Mouse (Mus musculus) left cerebral cortex, postnatal 36 days (tissue): ENCODE measurements at regions not wholly inside any gene's neighbourhood (a gene's known extent, or its start where the extent isn't known, plus 50 kb on each side); places are given as distances from the start of the nearest gene placed in this dataset.

ENCODE experiments used
- DNase-seq, 2 experiments: peaks; one replicate each; pipeline ENCODE4 v3.0.0; 2021 to 2022; ENCODE audit warnings: low spot score in 2 of 2, mixed read lengths in 1 of 2
- intact Hi-C: fragments of 180-260 bp; cut with DNase I; formaldehyde crosslinking; loops from one replicate; pipeline ENCODE4 v1.15.1; 2025

- intact Hi-C loops = no loop called here
- DNase-seq = no peak
These were observed 153.2 kb upstream of the Fndc3a start for GRCm38 (mm10) chr14:72862806-72863526.

DNA sequence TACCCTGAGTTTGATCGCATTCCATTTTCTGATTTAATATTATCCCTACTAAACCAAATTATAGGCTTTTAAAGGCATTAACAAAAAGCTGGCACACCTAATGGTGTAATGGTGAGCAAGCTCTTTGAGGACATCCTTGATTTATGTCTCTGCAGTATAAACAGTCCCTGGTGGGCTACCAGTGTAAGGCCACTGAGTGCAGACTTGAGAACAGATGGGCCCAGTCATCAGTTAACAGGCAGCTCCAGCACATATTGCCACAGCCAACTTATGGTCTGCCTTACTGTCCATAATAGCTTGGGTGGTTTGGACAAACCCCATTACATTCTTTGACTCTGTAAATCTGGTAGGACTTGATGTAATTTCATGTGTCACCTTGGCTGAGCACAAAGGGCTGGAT, 144.4 kb upstream of the Fndc3a start:
- DNase-seq = no peak
- intact Hi-C loops = no loop called here

DNA sequence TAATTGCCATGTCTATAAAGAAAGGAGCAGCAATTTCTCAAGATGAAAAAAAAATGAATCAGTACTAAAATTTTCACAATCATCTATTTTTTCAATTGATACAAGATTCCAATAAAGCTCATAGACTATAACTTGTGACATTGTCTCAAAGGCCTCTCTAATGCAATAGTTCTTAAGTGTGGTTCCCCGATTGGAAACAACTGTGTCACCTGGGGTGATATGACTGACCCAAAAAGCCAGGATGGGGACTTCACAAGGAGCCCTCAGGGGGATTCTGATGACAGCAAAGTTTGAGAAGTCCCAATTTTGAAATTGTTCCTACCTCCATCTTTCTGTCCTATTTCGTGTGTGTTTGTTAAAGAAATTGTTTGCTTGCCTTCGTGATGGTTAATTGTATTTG, 143.3 kb upstream of the Fndc3a start:
- no peak for DNase-seq
- intact Hi-C loops = no loop called here

DNA sequence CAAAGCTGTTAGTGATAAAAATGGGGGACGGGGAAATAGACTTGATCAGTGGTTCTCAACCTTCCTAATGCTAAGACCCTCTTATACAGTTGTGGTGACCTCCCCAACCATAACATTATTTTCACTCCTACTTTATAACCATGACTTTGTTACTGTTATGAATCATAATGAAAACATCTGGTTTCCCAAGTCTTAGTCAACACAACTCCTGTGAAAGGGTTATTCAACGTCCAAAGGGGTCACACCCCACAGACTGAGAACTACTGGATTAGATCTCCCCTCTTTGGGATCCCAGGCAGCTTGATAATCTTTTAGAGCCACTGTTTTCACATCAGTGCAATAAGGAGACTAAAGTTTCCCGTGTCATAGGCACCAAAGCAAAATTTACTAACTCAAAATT, 141.1 kb upstream of the Fndc3a start:
- intact Hi-C loops = no loop called here
- no peak for DNase-seq

- intact Hi-C loops = no loop called here
- DNase-seq = no peak
These were observed 138.6 kb upstream of the Fndc3a start for GRCm38 (mm10) chr14:72848271-72848955.

DNA sequence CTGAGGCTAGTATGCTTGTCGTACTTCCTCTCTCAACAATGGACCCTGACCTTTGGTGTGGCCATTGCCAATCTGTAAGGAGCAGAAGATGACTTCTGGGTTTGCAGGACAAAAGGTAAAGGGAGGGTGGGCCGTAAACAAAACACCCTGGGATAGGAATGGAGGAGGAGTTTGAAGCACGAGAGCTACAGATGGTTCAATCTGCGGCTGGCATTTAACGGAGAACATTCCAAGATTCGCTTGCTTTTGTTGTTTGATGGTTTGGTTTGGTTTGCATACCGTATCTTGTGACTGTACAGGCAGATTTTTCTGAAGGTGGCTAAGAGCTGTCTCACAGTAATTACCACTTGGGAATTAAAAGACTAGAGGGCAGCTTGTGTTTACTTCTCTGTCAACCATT, 137.7 kb upstream of the Fndc3a start:
- intact Hi-C loops = no loop called here
- no peak for DNase-seq

- intact Hi-C loops = no loop called here
- DNase-seq = no peak
These were observed 136.0 kb upstream of the Fndc3a start for GRCm38 (mm10) chr14:72845621-72846440.

- intact Hi-C loops = no loop called here
- DNase-seq = no peak
These were observed 135.1 kb upstream of the Fndc3a start for GRCm38 (mm10) chr14:72844753-72845369.

DNA sequence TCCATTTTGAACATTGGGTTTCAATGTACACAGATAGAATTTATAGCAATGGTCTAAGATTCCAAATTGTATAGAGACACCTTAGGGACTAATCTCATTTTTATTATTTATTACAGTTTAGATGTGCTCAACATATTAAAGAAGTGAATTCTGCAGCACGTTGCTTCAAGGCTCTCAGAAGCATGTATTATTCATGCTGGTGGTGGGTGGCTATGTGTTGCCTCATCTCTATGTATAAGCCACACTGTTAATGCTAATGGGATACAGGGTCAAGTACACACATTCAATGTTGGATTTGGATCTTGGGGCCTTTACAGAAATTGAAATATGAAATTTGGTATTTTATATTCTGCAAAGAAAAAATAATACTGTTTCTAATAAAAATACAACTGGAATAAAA, 131.9 kb upstream of the Fndc3a start:
- DNase-seq = no peak
- intact Hi-C loops = no loop called here

GRCm38 (mm10) chr14:72835158-72835557, 125.4 kb upstream of the Fndc3a start:
- intact Hi-C loops = no loop called here
- no peak for DNase-seq

DNA sequence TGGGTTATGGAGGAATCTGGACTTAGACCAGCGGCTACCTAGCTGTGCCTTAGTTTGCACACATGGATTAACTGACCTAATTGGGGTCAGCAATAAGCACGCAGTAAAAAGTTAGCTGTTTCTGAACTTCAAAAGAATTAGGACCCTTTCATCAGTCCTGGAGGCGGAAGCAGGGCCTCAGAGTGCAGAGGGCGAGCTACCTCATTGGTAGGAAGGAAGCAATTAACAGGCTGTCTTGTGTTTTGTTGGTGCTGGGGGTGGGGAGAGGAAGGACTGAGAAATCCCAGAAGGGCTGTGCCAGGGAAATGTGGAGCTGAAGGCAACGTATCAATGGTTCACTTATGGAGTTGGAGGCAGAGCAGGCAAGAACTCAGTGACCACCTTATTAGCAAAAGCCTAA, 119.5 kb upstream of the Fndc3a start:
- no peak for DNase-seq

GRCm38 (mm10) chr14:72825549-72825948, 115.7 kb upstream of the Fndc3a start:
- no peak for DNase-seq
- intact Hi-C loops = no loop called here

More for the DNA sequence above, 119.5 kb upstream of the Fndc3a start:
- intact Hi-C loops = no loop called here

- DNase-seq = no peak
- intact Hi-C loops = no loop called here
These were observed 112.4 kb upstream of the Fndc3a start for GRCm38 (mm10) chr14:72822231-72822615.

GRCm38 (mm10) chr14:72821517-72822230, 111.9 kb upstream of the Fndc3a start:
- intact Hi-C loops = no loop called here
- no peak for DNase-seq

GRCm38 (mm10) chr14:72819037-72819436, 109.2 kb upstream of the Fndc3a start:
- intact Hi-C loops = no loop called here
- DNase-seq = no peak

DNA sequence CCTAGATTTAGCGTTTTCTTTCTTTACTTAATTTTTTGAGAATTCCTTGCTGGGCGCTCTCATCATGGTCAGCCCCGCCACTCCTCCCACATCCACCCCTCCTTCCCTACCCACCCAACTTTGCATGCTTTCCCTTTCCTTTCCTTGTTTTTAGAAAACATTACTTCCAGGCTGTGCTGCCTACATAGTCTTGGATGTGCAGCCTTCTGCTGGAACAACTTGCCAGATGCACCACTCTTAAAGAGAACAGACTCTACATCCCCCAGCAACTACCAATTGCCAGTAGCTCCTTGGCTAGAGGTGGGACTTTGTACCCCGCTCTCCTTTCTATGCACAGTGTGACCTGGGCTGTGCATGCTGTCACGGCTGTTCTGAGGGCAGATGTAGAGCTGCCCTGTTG, 108.0 kb upstream of the Fndc3a start:
- intact Hi-C loops = no loop called here
- peak; percentile 7 to 18 for DNase-seq

- DNase-seq = peak in 1 of 2 experiments; percentile 21
- intact Hi-C loops = no loop called here
These were observed 107.0 kb upstream of the Fndc3a start for GRCm38 (mm10) chr14:72816847-72817246.

GRCm38 (mm10) chr14:72809138-72809537, 99.3 kb upstream of the Fndc3a start:
- intact Hi-C loops = no loop called here

DNA sequence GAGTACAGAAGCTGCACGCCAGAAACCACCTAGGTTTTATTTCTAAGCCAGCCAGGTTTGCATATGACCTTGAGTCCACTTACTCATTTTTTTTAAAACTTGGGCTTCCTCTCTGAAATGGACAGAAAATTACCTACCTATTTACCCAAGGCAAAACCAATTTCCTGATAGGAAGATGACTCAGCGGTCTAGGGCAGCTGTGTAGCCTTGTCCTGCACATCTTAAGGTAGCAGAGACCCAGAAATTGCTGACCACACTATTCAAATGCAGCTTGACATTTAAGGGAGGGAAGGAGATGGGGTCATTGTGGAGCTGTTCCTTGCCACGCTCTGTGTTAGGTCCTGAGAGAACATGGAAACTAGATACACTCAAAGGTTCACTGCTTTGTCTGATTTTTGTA, 98.1 kb upstream of the Fndc3a start:
- no peak for DNase-seq
- intact Hi-C loops = no loop called here

More at GRCm38 (mm10) chr14:72809138-72809537, 99.3 kb upstream of the Fndc3a start:
- no peak for DNase-seq

- peak; percentile 30 to 46 for DNase-seq
- intact Hi-C loops = no loop called here
These were observed 97.5 kb upstream of the Fndc3a start for GRCm38 (mm10) chr14:72807286-72807685.
